Mouse (Mus musculus) lung, embryonic 16.5 days (tissue): Measurements from ENCODE around the gene Sptlc2. TPM values are rescaled to one million over a fixed set of nuclear protein-coding genes. Genes with fewer than 3 reads are reported as not detected.
"Not testable (repeated sequence)": the region's sequence is repeated elsewhere in the genome, so short reads cannot be mapped to it uniquely, and the experiment has no call there.

Experiments used
- ATAC-seq: fragments of 200-750 bp; cut with Nextera tagmentation; 2 replicates; pipeline ENCODE4 v1.8.0; 2017; ENCODE audit warnings: low read depth, mild to moderate bottlenecking, moderate library complexity
- H3K27ac ChIP-seq: fragments of 300-500 bp; sonication (generic); 2 replicates; pipeline ENCODE4 v1.5.1; 2014; ENCODE audit warnings: mild to moderate bottlenecking, control low read depth, low read length
- H3K27me3 ChIP-seq: fragments of 300-500 bp; sonication (generic); 2 replicates; pipeline ENCODE4 v1.6.1; 2014; ENCODE audit warnings: low read depth, low read length, mixed read lengths; ENCODE audit not compliant: control insufficient read depth, insufficient read depth
- H3K36me3 ChIP-seq: fragments of 300-500 bp; sonication (generic); 2 replicates; pipeline ENCODE4 v1.6.1; 2014; ENCODE audit warnings: low read length; ENCODE audit not compliant: control insufficient read depth, insufficient read depth
- H3K4me1 ChIP-seq: fragments of 300-500 bp; sonication (generic); replicated peaks from 2 replicates; pipeline ENCODE4 v1.6.1; 2014; ENCODE audit warnings: low read length, mixed read lengths; ENCODE audit not compliant: control insufficient read depth, insufficient read depth
- H3K4me2 ChIP-seq: fragments of 300-500 bp; sonication (generic); 2 replicates; pipeline ENCODE4 v1.6.1; 2014; ENCODE audit warnings: low read depth, low read length, control low read depth
- H3K4me3 ChIP-seq: fragments of 300-500 bp; sonication (generic); 2 replicates; pipeline ENCODE4 v1.5.1; 2014; ENCODE audit warnings: mild to moderate bottlenecking, low read length, control low read depth
- H3K9ac ChIP-seq: fragments of 300-500 bp; sonication (generic); 2 replicates; pipeline ENCODE4 v1.6.1; 2014; ENCODE audit warnings: low read length, control low read depth
- H3K9me3 ChIP-seq: fragments of 300-500 bp; sonication (generic); 2 replicates; pipeline ENCODE4 v1.6.1; 2016; ENCODE audit warnings: low read length; ENCODE audit not compliant: control insufficient read depth
- WGBS: fragments of 180-500 bp; shearing (Covaris S2); extraction: QIAGEN DNeasy Blood & Tissue Kit; methylation state at CpG from one replicate; pipeline ENCODE4 v1.1.7; 2014; 5-methylcytosine and 5-hydroxymethylcytosine counted together
- polyA plus RNA-seq: library from polyadenylated mRNA; unstranded; fragments of >200 nt; fragmentation: Nextera tagmentation; extraction: Ambion mirVana; gene quantifications from 2 replicates; pipeline ENCODE4 v1.2.1, GENCODE M21; 2015

Sptlc2 gene
- polyA plus RNA-seq, 1 experiment from 2014 or later = 97.4 TPM

DNA sequence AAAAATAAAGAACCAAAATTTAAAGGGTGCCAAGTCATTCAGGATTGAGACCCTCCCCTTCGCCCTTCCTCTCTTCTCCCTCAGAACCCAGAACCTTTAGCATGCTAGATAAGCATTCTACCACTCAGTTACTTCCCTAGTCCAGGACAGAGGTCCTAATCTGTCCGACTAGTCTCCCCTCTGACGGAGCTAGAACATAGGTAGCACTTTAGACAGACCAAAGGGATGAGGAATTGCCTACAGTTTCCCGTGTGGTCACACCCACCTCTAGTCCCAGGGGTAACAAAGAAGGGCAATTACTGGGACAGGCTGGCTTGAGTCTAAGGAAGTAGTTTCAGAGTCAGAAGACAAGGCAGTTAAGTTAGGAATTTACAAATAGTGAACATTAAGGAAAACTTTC, 60.1 kb downstream of the Sptlc2 start:
- Histone ChIP-seq H3K27me3 (no peaks in the 10 kb centered on the region), H3K9ac (no peak overlapping the region), H3K4me3 (no peak overlapping the region), H3K27ac (no peak overlapping the region), H3K4me1 (no peaks in the 10 kb centered on the region), H3K36me3 (no peaks in the 10 kb centered on the region; the same call in 1 of the 2 replicates), H3K9me3 (no peaks in the 10 kb centered on the region), H3K4me2 (no peak overlapping the region)
- 52% methylated on average over 4 of the region's 4 CpGs for WGBS
- no peak for ATAC-seq

DNA sequence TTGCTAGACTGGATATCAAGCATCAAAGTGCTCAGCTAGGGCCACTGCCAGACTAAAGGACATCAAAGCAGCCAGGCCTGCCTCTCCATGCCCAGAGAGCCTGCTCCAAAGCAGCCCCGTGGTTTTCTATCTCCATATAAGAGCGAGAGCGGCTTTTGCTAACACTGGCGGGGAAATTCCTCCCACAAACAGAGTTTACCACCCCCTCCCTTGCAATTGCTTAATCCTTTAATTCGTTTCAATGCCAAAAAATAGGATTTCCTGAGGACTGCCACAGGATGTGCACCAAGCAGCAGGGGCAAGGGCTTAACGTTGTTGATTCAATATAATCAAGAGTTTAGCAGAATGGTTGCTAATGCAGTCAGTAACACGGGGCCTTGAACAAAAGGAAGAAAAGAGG, 60.5 kb downstream of the Sptlc2 start:
- Histone ChIP-seq H3K36me3 (no peaks in the 10 kb centered on the region; the same call in 1 of the 2 replicates), H3K9me3 (no peaks in the 10 kb centered on the region), H3K9ac (no peak overlapping the region), H3K27me3 (no peaks in the 10 kb centered on the region), H3K4me2 (no peak overlapping the region), H3K27ac (no peak overlapping the region), H3K4me3 (no peak overlapping the region), H3K4me1 (no peaks in the 10 kb centered on the region)
- WGBS = 22% methylated on average over 7 of the region's 7 CpGs
- peak; percentile 34; the same call in 1 of the 2 replicates for ATAC-seq

DNA sequence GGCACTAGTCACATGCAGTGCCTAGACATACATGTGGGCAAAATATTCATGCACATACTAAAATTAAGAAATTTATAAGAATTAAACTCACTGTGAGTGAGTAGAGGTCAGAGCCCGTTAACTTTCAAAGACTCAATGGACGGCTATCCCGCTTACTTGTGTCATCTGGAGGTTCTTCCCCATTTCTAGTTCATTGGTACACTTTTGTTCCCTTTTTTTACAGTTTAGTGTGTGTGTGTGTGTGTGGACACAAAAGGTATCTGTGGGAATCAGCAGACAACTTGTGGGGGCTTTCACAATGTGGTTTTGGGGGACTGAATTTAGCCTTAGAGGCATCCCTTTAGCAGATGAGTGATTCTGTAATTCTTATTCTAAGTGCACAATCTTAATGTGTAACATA, 62.7 kb downstream of the Sptlc2 start:
- Histone ChIP-seq H3K4me3 (no peak overlapping the region), H3K4me2 (no peak overlapping the region), H3K27me3 (no peaks in the 10 kb centered on the region), H3K4me1 (no peaks in the 10 kb centered on the region), H3K27ac (no peak overlapping the region), H3K9ac (no peak overlapping the region), H3K9me3 (no peaks in the 10 kb centered on the region), H3K36me3 (no peaks in the 10 kb centered on the region)
- WGBS = 87% methylated on average over 3 of the region's 3 CpGs
- ATAC-seq = no peak

DNA sequence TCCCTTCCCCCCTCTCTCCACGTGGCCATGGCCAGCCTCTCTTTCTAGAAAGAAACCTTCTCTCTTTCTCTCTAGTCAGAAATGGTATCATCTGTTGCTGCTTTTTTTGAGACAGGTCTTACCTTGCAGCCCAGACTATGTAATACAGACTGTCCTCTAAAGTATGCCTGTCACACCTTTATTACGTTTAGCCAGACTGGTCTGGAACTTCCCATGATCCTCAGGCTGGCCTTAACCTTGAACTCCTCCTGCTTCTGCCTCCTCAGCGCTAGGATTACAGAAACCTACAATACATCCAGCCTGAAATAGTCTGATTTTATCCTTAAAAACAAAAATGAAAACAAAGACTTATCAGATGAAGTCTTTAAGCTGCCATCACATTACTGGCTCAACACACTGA, 68.9 kb downstream of the Sptlc2 start:
- no peak for ATAC-seq
- WGBS = 77% methylated on average over 3 of the region's 3 CpGs
- no peaks in the 10 kb centered on the region for H3K27me3 ChIP-seq

DNA sequence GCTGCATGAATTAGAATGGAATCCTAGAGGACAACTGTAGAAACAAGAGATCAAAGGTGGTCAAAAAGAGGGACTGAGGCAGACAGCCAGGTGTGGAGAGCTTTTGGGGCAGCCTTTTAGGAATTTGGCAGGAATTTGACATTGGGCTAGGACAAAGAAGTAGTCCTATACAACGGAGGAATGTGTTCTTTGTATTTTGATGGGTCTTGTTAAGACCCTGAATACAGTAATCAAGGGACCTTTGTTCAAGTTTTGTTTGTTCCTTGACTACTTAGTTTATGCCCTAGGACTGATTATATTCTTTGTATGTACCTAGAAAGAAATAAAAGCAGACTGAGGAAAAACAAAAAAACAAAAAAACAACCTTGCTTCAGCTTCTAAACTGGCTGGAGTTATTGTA, 70.2 kb downstream of the Sptlc2 start:
- Histone ChIP-seq H3K4me1 (no peaks in the 10 kb centered on the region), H3K36me3 (no peaks in the 10 kb centered on the region), H3K9ac (no peak overlapping the region), H3K4me2 (no peak overlapping the region), H3K4me3 (no peak overlapping the region), H3K9me3 (no peaks in the 10 kb centered on the region), H3K27me3 (no peaks in the 10 kb centered on the region), H3K27ac (no peak overlapping the region)
- ATAC-seq = no peak
- WGBS = 78% methylated on average over 1 of the region's 1 CpGs

More for the DNA sequence above, 68.9 kb downstream of the Sptlc2 start:
- H3K27ac ChIP-seq = no peak overlapping the region
- no peak overlapping the region for H3K9ac ChIP-seq
- H3K36me3 ChIP-seq = no peaks in the 10 kb centered on the region
- no peaks in the 10 kb centered on the region for H3K9me3 ChIP-seq
- H3K4me2 ChIP-seq = no peak overlapping the region
- no peaks in the 10 kb centered on the region for H3K4me1 ChIP-seq
- no peak overlapping the region for H3K4me3 ChIP-seq

DNA sequence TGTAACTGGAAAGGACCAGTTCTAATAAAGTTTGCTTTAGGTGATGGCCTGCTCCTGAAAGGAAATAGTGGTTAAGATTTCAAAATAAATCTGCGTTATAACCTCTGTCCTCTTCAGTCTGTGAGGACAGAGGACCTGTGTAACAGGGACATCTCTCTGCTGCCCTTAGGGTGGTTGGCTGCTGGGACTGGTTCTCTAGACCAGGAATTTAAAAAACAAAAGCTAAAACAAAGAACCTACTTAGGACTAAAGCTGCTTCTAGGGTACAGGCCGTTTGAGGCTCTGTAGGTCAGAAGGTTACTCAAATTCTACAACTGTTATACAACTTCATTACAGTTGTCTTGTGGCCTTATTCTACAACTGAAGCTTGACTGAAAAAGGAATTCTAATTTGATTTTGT, 75.1 kb downstream of the Sptlc2 start:
- no peak overlapping the region for H3K4me2 ChIP-seq
- no peaks in the 10 kb centered on the region for H3K4me1 ChIP-seq
- ATAC-seq = no peak
- no peaks in the 10 kb centered on the region for H3K9me3 ChIP-seq
- no peaks in the 10 kb centered on the region for H3K27me3 ChIP-seq
- WGBS = 71% methylated on average over 2 of the region's 2 CpGs
- no peak overlapping the region for H3K4me3 ChIP-seq
- no peak overlapping the region for H3K27ac ChIP-seq
- peaks cover 23% of the 10 kb centered on the region for H3K36me3 ChIP-seq
- no peak overlapping the region for H3K9ac ChIP-seq

DNA sequence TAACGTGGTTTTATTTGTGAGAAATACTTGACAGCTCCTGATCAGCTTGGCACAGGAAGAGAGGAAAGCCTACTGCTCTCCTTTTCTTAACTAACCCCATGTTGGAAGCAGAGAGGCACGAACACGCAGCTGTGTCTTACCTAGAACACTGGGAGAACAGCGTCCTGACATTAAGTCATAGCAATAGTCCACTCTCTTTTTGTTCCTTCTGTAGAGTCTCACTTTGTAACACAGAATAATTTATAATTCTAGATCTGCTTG, 81.6 kb downstream of the Sptlc2 start:
- H3K4me3 ChIP-seq, H3K4me2 ChIP-seq, H3K27ac ChIP-seq, H3K4me1 ChIP-seq, ATAC-seq, H3K27me3 ChIP-seq, H3K9ac ChIP-seq, H3K9me3 ChIP-seq: not testable (repeated sequence)
- peaks cover 13% of the 10 kb centered on the region for H3K36me3 ChIP-seq
- 63% methylated on average over 4 of the region's 4 CpGs for WGBS

DNA sequence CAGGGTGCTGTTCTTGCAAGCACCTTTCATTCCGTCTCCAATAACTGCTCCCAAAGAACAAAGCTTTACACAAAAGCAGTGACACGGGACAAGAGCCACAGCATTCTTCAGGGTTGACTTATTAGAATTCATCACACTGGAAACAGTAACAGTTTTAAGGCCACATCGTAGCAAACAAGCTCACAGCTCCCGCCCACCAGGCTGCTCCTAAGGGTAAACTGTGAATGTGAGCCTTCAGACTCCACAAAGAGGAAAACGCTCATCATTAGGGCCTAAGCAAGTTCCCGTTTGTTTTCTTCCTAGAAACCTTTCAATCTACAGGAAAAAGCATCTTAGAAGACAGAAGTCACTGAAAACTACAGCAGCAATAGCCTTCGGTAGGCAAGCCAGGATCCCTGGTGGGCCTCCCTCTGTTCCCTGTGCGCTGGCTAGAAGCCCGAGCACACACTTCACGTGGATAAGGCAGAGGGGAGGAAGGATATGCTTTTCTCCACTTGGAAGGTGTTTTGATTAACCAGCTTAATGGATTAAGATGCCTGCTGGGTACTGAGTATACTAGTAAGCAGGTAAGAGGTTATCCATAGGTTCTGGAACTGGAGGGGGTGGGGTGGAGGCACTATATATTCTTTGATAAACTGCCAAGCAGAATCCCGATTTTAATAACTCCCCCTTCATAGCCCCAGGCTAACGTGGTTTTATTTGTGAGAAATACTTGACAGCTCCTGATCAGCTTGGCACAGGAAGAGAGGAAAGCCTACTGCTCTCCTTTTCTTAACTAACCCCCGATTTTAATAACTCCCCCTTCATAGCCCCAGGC, 82.2 kb downstream of the Sptlc2 start:
- no peak overlapping the region for H3K9ac ChIP-seq
- peaks cover 13% of the 10 kb centered on the region for H3K36me3 ChIP-seq
- 32% methylated on average over 13 of the region's 13 CpGs for WGBS
- ATAC-seq = no peak; the same call in 1 of the 2 replicates
- no peaks in the 10 kb centered on the region for H3K27me3 ChIP-seq
- no peak overlapping the region for H3K27ac ChIP-seq
- H3K9me3 ChIP-seq = no peaks in the 10 kb centered on the region
- H3K4me1 ChIP-seq = no peaks in the 10 kb centered on the region; the same call in 1 of the 2 replicates
- H3K4me2 ChIP-seq = no peak overlapping the region
- H3K4me3 ChIP-seq = no peak overlapping the region

DNA sequence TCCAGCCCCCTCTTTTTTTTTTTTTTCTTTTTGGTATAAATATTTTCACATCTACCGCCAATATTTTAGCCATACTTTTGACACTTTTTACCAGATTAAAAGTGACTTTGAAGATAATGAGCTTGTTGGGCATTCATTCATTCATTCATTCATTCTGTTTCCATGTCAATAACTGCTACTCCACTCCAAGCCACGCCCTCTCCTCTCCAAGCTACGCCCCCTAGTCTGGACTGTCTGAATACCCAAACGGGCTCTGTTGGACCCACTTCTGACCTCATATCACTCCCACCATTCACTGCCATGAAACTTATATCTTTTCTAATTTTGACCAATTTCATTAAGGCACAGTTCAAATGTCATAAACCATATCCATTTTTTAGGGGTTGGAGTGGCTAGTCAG, 87.0 kb downstream of the Sptlc2 start:
- no peaks in the 10 kb centered on the region for H3K9me3 ChIP-seq
- WGBS = 41% methylated on average over 4 of the region's 4 CpGs
- H3K27me3 ChIP-seq = peaks cover 7% of the 10 kb centered on the region; the same call in 1 of the 2 replicates
- H3K36me3 ChIP-seq = no peaks in the 10 kb centered on the region
- no peak overlapping the region for H3K27ac ChIP-seq
- H3K9ac ChIP-seq = no peak overlapping the region
- peaks cover 10% of the 10 kb centered on the region; the same call in 1 of the 2 replicates for H3K4me1 ChIP-seq
- no peak for ATAC-seq
- no peak overlapping the region for H3K4me2 ChIP-seq
- no peak overlapping the region for H3K4me3 ChIP-seq

DNA sequence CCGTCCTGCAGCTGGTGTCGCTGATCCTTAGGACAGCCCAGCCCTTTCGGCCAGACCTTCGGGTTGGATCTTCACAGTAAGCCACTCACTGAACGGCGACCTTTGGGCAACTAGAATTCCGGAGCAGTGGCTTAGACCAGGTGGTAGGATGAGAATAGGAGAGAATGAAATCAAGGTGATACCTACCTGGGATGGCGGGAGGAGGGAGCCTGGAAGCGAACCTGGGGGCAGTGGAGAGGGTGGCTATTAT, 87.8 kb downstream of the Sptlc2 start:
- Histone ChIP-seq H3K4me2 (peak overlapping the region; percentile 100), H3K27me3 (peaks cover 7% of the 10 kb centered on the region; the same call in 1 of the 2 replicates), H3K27ac (no peak overlapping the region), H3K9ac (peak overlapping the region; percentile 76), H3K4me3 (peak overlapping the region; percentile 80), H3K9me3 (no peaks in the 10 kb centered on the region), H3K4me1 (peaks cover 10% of the 10 kb centered on the region; the same call in 1 of the 2 replicates), H3K36me3 (no peaks in the 10 kb centered on the region)
- 2% methylated on average over 9 of the region's 9 CpGs for WGBS
- no peak for ATAC-seq
